Mouse (Mus musculus): ENCODE results near the gene Tgm1. TPM values are rescaled to one million over a fixed set of nuclear protein-coding genes. Genes with fewer than 3 reads are reported as not detected.

Gene Tgm1
- polyA plus RNA-seq, 1 experiment from 2014 or later, result 0.28 TPM

DNA sequence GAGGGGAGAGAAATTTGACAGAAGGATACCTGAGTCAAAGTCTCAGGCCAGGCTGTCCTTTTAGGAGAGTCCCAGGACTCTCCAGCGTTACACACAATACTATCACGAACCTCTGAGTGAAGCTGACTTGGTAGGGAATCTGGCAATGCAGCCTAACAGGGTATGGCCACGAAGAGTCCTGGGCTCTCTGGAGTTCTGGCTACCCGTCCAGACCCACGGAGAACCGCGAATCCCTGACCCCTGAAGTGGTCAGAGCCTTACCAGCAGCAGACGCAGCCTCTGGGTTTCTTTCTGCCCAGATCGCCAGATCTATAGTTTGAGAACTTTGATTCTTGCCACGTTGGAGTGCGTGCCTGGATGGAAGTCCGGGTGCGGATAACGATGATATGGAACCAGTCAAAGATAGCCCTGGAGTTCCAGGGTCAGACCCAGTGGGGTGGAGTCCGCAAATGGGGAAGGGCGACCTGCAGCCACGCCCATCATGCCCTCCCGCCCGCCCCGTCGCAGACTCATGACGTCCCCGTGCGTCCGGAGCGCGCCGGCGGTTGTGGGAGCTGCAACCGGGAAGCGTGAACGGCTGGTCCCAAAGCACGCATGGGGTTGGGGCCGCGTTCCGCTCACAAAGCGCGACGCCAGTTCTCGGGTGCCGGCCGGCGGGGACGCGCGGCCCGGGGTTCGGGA is 31.6 kb upstream of the Tgm1 start, which contains the start of the genes Dhrs1 and Nop9:
TSS of gene Dhrs1 (minus strand) at position 511 of the 681 bp plus-strand sequence.
TSS of gene Nop9 (plus strand) at position 514 of the 681 bp plus-strand sequence.
- Histone ChIP-seq H3K36me3 (ENCODE audit: control insufficient read depth, insufficient read depth) (peaks cover 9% of the 10 kb centered on the region), H3K9ac (replicated peaks; ENCODE audit: low read depth, low read length) (peak within 1 kb of the TSS; percentile 81), H3K27ac (ENCODE audit: low read length) (peak within 1 kb of the TSS; percentile 33; the same call in 1 of the 2 replicates), H3K4me1 (replicated peaks; ENCODE audit: control insufficient read depth, insufficient read depth, low read length) (peaks cover 31% of the 10 kb centered on the region), H3K4me3 (replicated peaks; ENCODE audit: low read length) (peak within 1 kb of the TSS; percentile 86), H3K4me2 (ENCODE audit: low read length) (peak within 1 kb of the TSS; percentile 84), H3K27me3 (replicated peaks; ENCODE audit: control insufficient read depth, insufficient read depth, low read length) (no peaks in the 10 kb centered on the region), H3K9me3 (ENCODE audit: control insufficient read depth, low read length) (no peaks in the 10 kb centered on the region)
- peak; percentile 75 for ATAC-seq
- WGBS, result 1% methylated on average over 48 of the region's 48 CpGs

DNA sequence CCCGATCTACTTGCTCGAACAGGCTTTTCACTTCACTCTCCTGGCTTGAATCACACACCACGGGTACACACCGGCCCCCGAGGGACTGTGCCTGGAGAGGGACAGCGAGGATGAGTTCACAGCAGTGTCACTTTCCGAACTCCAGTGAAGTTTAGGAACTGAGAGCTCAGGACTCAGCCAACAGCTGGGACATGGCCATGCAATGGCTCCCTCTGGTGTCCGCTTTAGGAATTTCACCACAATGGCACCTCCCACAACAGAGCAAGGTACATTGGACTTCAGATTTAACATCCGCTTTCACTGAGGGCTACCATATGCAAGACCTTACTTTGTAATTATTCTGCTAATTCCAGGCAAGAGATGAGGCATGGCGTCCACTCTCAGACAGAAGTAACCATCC is 30.0 kb upstream of the Tgm1 start:
- H3K27ac ChIP-seq (ENCODE audit: low read length), result no peak overlapping the region
- no peak overlapping the region; the same call in 1 of the 2 replicates for H3K9ac ChIP-seq (replicated peaks; ENCODE audit: low read depth, low read length)
- peaks cover 7% of the 10 kb centered on the region for H3K36me3 ChIP-seq (ENCODE audit: control insufficient read depth, insufficient read depth)
- ATAC-seq, result peak; percentile 70
- H3K4me2 ChIP-seq (ENCODE audit: low read length), result 0 out of 2 replicates have a peak overlapping the region, but pooled peaks have one; percentile 16
- H3K9me3 ChIP-seq (ENCODE audit: control insufficient read depth, low read length), result no peaks in the 10 kb centered on the region
- peaks cover 31% of the 10 kb centered on the region for H3K4me1 ChIP-seq (replicated peaks; ENCODE audit: control insufficient read depth, insufficient read depth, low read length)
- H3K4me3 ChIP-seq (replicated peaks; ENCODE audit: low read length), result no peak overlapping the region
- H3K27me3 ChIP-seq (replicated peaks; ENCODE audit: control insufficient read depth, insufficient read depth, low read length), result no peaks in the 10 kb centered on the region
- 22% methylated on average over 10 of the region's 10 CpGs for WGBS

GRCm38 (mm10) chr14:55737086-55737687 is 23.5 kb upstream of the Tgm1 start:
- H3K9me3 ChIP-seq (ENCODE audit: control insufficient read depth, low read length), result no peaks in the 10 kb centered on the region
- ATAC-seq, result no peak
- H3K27ac ChIP-seq (ENCODE audit: low read length), result no peak overlapping the region
- H3K4me2 ChIP-seq (ENCODE audit: low read length), result no peak overlapping the region
- peaks cover 7% of the 10 kb centered on the region for H3K36me3 ChIP-seq (ENCODE audit: control insufficient read depth, insufficient read depth)
- no peak overlapping the region for H3K4me3 ChIP-seq (replicated peaks; ENCODE audit: low read length)
- WGBS, result 85% methylated on average over 9 of the region's 9 CpGs
- H3K27me3 ChIP-seq (replicated peaks; ENCODE audit: control insufficient read depth, insufficient read depth, low read length), result no peaks in the 10 kb centered on the region
- no peak overlapping the region for H3K9ac ChIP-seq (replicated peaks; ENCODE audit: low read depth, low read length)
- no peaks in the 10 kb centered on the region for H3K4me1 ChIP-seq (replicated peaks; ENCODE audit: control insufficient read depth, insufficient read depth, low read length)

DNA sequence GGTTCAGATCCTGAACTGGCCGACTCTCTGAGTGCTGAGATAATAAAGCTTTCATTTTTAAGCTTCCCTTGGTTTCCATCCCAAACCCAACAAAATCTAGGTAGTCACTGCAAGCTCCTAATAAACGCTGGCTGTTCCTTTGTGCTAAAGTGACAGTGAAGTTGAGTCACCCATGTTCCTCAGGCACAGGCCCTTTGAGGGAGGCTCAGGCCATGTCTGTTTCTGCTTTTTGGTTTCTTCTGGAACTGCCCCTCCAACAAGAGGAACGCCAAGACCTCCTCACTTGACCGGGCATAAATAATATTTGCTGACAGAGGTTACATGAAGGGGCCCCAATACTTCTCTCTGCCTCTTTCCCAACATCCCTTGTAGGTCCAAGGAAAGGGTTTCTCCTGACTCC is 22.0 kb upstream of the Tgm1 start:
- no peak overlapping the region for H3K9ac ChIP-seq (replicated peaks; ENCODE audit: low read depth, low read length)
- no peaks in the 10 kb centered on the region for H3K27me3 ChIP-seq (replicated peaks; ENCODE audit: control insufficient read depth, insufficient read depth, low read length)
- no peaks in the 10 kb centered on the region for H3K9me3 ChIP-seq (ENCODE audit: control insufficient read depth, low read length)
- no peak overlapping the region for H3K4me3 ChIP-seq (replicated peaks; ENCODE audit: low read length)
- ATAC-seq, result no peak
- no peak overlapping the region for H3K27ac ChIP-seq (ENCODE audit: low read length)
- peaks cover 7% of the 10 kb centered on the region for H3K36me3 ChIP-seq (ENCODE audit: control insufficient read depth, insufficient read depth)
- 83% methylated on average over 4 of the region's 4 CpGs for WGBS
- peaks cover 4% of the 10 kb centered on the region for H3K4me1 ChIP-seq (replicated peaks; ENCODE audit: control insufficient read depth, insufficient read depth, low read length)
- no peak overlapping the region for H3K4me2 ChIP-seq (ENCODE audit: low read length)

DNA sequence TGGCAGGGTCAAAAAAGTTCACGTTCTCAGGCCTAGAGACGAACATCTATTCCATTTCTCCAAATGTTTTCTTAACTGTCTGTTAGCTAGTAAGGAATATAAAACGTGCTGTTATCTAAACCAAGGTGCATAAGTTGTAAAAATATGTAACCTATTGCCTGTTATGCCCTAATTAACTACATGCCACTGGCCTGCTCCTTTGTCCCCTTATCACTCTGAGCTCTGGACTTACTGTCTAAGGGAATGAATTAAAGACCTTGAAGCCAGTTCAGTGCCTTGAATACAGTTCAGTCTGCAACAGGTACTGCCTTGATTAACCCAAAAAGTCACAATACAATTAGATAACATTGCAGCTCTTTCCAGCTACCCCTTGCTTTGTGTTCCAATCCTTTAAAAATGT is 21.6 kb upstream of the Tgm1 start:
- Histone ChIP-seq H3K4me1 (replicated peaks; ENCODE audit: control insufficient read depth, insufficient read depth, low read length) (peaks cover 8% of the 10 kb centered on the region), H3K9me3 (ENCODE audit: control insufficient read depth, low read length) (no peaks in the 10 kb centered on the region), H3K27ac (ENCODE audit: low read length) (no peak overlapping the region), H3K36me3 (ENCODE audit: control insufficient read depth, insufficient read depth) (peaks cover 7% of the 10 kb centered on the region), H3K9ac (replicated peaks; ENCODE audit: low read depth, low read length) (no peak overlapping the region), H3K4me2 (ENCODE audit: low read length) (no peak overlapping the region), H3K27me3 (replicated peaks; ENCODE audit: control insufficient read depth, insufficient read depth, low read length) (no peaks in the 10 kb centered on the region), H3K4me3 (replicated peaks; ENCODE audit: low read length) (no peak overlapping the region)
- ATAC-seq, result no peak
- WGBS, result 72% methylated on average over 3 of the region's 3 CpGs

GRCm38 (mm10) chr14:55734869-55735268 is 21.1 kb upstream of the Tgm1 start:
- no peak for ATAC-seq
- 68% methylated on average over 7 of the region's 7 CpGs for WGBS

DNA sequence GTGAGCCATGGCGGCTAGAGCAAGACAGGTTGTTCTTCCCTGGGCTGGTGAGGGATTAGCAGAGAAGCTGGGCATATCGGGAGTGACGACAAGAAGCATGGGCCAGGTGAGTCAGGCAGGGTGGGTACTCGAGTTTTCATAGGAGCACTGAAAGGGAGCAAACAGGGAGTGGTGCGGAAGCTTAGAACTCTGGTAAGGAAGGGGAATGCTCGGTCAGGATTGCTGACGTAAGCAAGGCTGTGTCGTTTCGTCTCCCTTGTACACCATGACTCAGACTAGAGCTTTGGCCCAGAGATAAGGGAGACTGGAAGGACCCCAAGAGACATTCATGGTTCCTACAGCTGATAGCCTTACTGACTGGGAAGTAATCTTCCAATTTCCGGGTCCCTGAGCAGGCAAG is 20.2 kb upstream of the Tgm1 start:
- ATAC-seq, result no peak
- Histone ChIP-seq H3K4me1 (replicated peaks; ENCODE audit: control insufficient read depth, insufficient read depth, low read length) (peaks cover 10% of the 10 kb centered on the region), H3K9me3 (ENCODE audit: control insufficient read depth, low read length) (no peaks in the 10 kb centered on the region), H3K27ac (ENCODE audit: low read length) (no peak overlapping the region), H3K4me3 (replicated peaks; ENCODE audit: low read length) (no peak overlapping the region), H3K9ac (replicated peaks; ENCODE audit: low read depth, low read length) (no peak overlapping the region), H3K27me3 (replicated peaks; ENCODE audit: control insufficient read depth, insufficient read depth, low read length) (no peaks in the 10 kb centered on the region), H3K36me3 (ENCODE audit: control insufficient read depth, insufficient read depth) (peaks cover under 1% of the 10 kb centered on the region), H3K4me2 (ENCODE audit: low read length) (no peak overlapping the region)
- 76% methylated on average over 10 of the region's 10 CpGs for WGBS

More at GRCm38 (mm10) chr14:55734869-55735268, 21.1 kb upstream of the Tgm1 start:
- Histone ChIP-seq H3K27me3 (replicated peaks; ENCODE audit: control insufficient read depth, insufficient read depth, low read length) (no peaks in the 10 kb centered on the region), H3K4me2 (ENCODE audit: low read length) (no peak overlapping the region), H3K9me3 (ENCODE audit: control insufficient read depth, low read length) (no peaks in the 10 kb centered on the region), H3K36me3 (ENCODE audit: control insufficient read depth, insufficient read depth) (peaks cover 7% of the 10 kb centered on the region), H3K9ac (replicated peaks; ENCODE audit: low read depth, low read length) (no peak overlapping the region), H3K4me3 (replicated peaks; ENCODE audit: low read length) (no peak overlapping the region), H3K4me1 (replicated peaks; ENCODE audit: control insufficient read depth, insufficient read depth, low read length) (peaks cover 10% of the 10 kb centered on the region), H3K27ac (ENCODE audit: low read length) (no peak overlapping the region)

GRCm38 (mm10) chr14:55730531-55731032 is 16.9 kb upstream of the Tgm1 start:
- H3K27ac ChIP-seq (ENCODE audit: low read length), result peak overlapping the region; percentile 63
- 54% methylated on average over 7 of the region's 7 CpGs for WGBS

GRCm38 (mm10) chr14:55730116-55730515 is 16.4 kb upstream of the Tgm1 start:
- H3K27ac ChIP-seq (ENCODE audit: low read length), result peak overlapping the region; percentile 63; the same call in 1 of the 2 replicates
- ATAC-seq, result peak; percentile 40; the same call in 1 of the 2 replicates

More at GRCm38 (mm10) chr14:55730531-55731032, 16.9 kb upstream of the Tgm1 start:
- peaks cover 10% of the 10 kb centered on the region for H3K4me1 ChIP-seq (replicated peaks; ENCODE audit: control insufficient read depth, insufficient read depth, low read length)
- no peak overlapping the region for H3K4me2 ChIP-seq (ENCODE audit: low read length)
- H3K4me3 ChIP-seq (replicated peaks; ENCODE audit: low read length), result no peak overlapping the region
- H3K36me3 ChIP-seq (ENCODE audit: control insufficient read depth, insufficient read depth), result no peaks in the 10 kb centered on the region
- ATAC-seq, result peak; percentile 80
- H3K9ac ChIP-seq (replicated peaks; ENCODE audit: low read depth, low read length), result no peak overlapping the region
- H3K27me3 ChIP-seq (replicated peaks; ENCODE audit: control insufficient read depth, insufficient read depth, low read length), result no peaks in the 10 kb centered on the region
- H3K9me3 ChIP-seq (ENCODE audit: control insufficient read depth, low read length), result no peaks in the 10 kb centered on the region

More at GRCm38 (mm10) chr14:55730116-55730515, 16.4 kb upstream of the Tgm1 start:
- Histone ChIP-seq H3K9me3 (ENCODE audit: control insufficient read depth, low read length) (no peaks in the 10 kb centered on the region), H3K4me1 (replicated peaks; ENCODE audit: control insufficient read depth, insufficient read depth, low read length) (peaks cover 10% of the 10 kb centered on the region), H3K4me2 (ENCODE audit: low read length) (no peak overlapping the region), H3K36me3 (ENCODE audit: control insufficient read depth, insufficient read depth) (no peaks in the 10 kb centered on the region), H3K4me3 (replicated peaks; ENCODE audit: low read length) (no peak overlapping the region), H3K9ac (replicated peaks; ENCODE audit: low read depth, low read length) (no peak overlapping the region), H3K27me3 (replicated peaks; ENCODE audit: control insufficient read depth, insufficient read depth, low read length) (no peaks in the 10 kb centered on the region)
- WGBS, result 58% methylated on average over 7 of the region's 7 CpGs

Measured in forebrain, embryonic 16.5 days (tissue).